Mouse (Mus musculus) heart, adult 9 months (tissue): Measurements from ENCODE around the gene Cep97.
"Not testable (repeated sequence)": the region's sequence is repeated elsewhere in the genome, so short reads cannot be mapped to it uniquely, and the experiment has no call there.

Experiments used
- DNase-seq, 2 experiments: peaks; one replicate each; pipeline ENCODE4 v3.0.0; 2022; ENCODE audit warnings: low spot score in 2 of 2

Cep97 gene

DNA sequence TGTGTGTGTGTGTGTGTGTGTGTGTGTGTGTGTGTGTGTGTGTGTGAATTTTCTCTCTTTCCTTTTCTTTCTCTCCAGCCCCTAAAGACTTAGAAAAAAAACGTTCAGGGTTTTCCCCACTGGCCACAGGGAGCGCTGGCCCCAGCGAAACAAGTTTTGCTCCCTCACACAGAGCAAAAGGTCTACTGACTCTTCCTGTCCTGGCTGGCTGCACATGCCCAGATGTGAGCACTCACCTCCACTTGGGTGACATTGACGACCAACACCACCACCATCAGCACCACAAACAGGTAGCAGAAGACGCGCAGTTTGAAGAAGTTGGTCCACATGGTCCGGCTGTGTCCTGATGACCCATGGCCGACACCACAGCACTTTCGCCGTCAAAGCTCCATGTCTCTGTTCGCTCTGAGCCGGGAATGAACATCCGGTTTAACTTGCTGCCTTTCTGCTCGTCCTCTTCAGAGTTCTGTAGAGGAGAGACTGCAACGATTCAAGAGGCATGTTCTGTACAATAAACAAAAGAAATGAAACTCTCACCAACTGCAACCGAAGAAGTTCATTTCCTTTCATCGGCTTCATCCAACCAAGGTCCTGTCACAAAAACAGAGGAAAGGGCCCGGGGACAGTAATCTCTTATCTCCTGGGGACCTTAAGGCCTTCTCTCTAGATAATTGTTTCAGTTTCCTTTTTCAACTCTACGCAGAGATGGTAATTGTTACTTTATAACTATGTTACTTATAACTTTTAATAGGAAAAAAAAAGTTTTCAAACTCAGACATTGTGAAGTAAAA is 44.1 kb downstream of the Cep97 start:
- no peak for DNase-seq

DNA sequence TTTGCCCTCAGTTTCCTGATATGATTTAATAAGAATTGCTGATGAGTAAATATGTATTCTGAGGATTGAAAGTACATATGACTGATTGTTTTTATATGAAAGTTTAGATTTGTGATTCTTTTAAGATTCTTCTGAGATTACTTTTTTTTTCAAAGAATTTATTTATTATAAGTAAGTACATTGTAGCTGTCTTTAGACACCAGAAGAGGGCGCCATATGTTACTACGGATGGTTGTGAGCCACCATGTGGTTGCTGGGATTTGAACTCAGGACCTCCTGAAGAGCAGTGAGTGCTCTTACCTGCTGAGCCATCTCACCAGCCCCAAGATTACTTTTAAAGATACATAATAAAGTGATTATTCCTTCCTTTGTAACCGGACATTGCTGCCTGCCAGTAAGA is 45.2 kb downstream of the Cep97 start:
- no peak for DNase-seq

DNA sequence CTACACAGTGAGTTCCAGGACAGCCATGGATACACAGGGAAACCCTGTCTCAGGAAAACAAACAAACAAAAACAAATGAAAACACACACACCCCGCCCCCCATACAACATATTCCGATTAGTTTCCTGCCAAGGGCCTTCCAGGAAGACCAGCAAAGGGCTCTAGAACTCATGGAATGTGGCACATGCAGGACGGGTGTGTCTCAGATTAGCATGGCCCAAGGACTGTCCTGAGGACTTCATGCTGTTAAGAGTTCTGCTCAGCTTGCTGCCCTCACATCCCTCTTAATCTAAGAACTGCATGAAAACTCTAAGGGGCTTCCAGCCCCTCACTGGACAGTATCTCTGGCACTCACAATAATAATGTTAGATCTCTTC is 46.1 kb downstream of the Cep97 start:
- DNase-seq, result no peak

DNA sequence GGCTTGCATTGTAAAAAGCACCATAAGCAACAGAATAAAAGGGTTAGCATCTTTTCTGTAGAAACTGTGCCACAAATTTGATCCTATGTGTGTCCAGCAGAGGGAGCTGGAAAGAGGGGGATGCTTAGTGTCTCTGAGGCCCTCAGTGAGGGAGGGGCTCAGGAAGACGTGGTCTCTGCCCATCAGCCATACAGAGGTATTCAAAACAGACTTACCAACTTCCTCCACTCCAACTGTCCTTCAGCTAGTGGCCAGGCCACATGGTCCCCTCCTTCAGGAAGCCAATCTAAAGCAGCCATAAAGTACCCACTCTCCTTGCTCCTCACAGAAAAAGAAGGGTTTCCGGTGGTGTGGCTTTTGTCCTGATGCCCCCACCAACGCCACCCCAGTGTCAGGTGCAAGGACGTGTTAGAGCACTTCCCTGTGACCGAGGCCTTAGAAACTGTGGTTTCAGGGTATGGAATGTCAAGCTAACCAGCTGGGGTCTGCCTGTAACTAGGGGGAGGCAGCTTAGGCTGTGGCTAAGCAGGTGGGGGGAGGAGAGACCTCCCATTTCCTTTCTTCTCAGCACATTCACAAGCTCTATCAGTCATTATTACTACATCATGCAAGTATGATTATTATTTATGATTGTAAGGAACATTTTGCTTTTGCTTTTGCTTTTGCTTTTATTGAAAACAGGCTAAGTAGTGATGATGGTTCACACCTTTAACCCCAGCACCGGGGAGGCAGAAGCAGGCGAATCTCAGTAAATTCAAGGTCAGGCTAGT is 46.7 kb downstream of the Cep97 start:
- DNase-seq, result no peak

DNA sequence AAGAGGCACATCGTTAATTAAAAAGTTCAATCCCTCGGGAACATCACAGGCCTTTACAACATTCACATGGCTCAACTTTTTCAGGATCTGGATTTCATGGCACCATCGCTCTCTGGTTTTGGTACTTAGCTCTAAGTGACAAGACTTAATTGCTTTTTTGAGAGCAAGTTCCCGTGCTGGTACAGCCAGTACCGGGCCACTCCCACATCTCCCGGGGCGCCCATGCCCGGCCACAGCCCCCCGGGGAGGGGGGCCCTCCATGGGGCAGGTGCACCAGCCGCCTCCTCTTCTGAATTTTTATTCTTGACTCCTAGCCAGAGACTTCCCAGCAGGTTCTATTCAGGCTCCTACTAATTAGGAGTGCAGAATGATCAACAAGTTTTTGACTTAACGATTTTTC is 50.4 kb downstream of the Cep97 start:
- DNase-seq, result no peak

DNA sequence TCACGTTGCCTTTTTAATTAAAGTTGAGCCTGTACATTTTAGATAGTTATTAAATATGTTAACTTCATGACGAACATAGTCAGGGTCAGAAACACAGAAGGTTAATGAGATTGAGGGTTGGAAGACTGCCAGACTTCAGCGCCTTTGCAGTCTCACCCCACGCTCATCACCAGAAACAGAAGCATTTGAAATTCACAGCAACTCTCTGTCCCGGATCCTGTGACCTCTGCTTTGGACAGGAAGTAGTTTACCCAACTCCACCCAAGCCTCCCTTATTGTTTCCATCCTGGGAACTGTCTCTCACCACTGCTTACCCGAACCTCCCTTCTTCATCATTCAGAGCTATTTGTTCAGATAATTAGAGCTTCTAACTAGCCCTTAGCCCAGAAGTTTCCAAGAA is 58.6 kb downstream of the Cep97 start:
- DNase-seq, result no peak

DNA sequence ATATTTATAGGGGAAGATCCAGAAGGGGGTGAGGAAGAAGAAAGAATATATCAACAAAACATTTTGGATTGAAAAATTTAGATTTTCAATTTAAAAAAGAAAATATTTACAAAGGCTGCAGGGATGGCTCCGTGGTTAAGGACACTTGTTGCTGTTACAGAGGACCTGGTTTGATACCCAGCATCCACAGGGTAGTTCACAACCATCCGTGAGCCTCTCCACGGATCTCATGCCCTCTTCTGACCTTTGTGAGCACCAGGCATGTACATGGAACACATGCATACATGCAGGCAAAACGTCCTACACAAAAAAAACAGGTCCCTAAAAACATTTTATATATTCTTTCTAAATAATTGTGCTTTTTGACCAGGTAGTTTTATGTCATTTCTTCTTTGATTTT is 70.8 kb downstream of the Cep97 start:
- DNase-seq, result no peak

DNA sequence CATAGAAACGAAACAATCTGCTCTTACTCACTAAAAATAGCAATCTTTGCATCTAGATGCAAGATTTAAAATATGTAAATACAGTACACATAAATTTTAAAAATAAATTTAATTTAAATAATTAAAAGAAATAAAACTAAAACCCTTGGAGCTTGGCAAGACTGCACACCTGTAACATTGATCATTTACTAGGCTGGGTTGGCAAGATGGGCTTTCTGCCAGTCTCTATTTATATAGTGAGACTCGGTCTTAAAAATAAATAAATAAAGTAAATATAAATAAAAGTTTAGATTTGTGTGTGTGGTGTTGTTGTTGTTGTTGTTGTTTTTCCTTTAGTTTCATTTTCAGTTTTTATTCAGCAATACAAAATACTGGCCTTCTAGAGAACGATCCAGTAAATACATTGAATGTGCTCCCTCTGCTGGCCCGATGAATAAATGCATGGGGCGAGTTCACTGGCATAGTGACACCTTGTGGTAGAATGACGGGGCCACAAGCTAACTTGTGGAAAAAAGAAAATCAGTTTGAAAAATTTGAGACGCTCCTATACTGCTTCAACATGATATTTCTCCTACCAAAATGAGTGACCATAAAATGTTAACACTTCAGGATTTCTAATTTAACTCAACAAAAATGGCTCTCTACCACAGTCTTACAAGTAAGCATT is 71.4 kb downstream of the Cep97 start:
- DNase-seq, result peak; percentile 55 to 62

DNA sequence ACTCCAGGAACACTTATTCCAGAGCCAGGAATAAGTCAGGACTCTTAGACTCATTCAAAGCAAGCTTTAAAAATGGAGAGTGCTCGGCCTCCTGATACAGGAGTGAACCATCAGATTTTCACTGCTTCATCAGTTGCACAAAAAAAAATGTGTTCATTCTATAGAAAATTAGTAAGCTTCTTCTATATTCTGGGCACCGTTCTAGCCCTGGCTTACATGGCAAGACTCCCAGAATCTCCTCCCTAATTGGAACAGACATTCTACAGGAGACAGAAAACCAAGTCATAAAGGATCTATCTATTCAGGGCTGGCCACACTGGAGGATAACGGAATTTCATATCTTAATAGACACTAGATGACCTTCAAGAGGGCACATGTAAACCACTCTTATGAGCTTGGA is 73.6 kb downstream of the Cep97 start:
- DNase-seq, result no peak

DNA sequence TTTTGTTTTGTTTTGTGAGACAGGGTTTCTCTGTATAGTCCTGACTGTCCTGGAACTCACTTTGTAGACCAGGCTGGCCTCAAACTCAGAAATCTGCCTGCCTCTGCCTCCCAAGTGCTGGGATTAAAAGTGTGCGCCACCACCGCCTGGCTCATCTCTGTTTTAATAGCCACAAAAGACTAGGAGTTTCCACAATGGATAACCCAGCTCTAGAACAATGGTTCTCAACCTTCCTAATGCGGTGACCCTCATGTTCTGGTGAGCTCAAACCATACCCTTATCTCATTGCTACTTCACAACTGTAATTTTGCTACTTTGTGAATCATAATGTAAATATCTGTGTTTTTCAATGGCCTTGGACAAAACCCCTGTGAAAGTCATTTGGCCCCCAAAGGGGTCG is 75.2 kb downstream of the Cep97 start:
- DNase-seq, result not testable (repeated sequence)

DNA sequence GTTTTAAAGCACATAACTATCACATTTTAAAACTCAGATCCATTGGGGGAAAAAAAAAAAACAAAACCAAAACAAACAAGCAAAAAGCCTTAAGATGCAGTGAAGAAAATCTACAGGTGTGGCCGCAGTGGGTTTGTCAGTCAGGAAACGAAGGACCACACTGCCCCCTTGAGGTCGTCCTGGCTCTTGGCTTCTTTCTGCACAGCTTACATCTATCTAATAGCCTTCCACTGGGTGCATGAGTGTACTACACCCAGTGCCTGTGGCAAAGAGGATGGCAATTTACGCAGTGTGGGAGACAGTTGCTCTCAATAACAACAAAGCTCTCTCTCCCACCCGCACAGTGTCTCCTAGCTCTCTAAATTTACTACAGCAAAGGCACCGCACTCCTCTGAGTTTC is 76.2 kb downstream of the Cep97 start:
- peak in 1 of 2 experiments; percentile 36 for DNase-seq

DNA sequence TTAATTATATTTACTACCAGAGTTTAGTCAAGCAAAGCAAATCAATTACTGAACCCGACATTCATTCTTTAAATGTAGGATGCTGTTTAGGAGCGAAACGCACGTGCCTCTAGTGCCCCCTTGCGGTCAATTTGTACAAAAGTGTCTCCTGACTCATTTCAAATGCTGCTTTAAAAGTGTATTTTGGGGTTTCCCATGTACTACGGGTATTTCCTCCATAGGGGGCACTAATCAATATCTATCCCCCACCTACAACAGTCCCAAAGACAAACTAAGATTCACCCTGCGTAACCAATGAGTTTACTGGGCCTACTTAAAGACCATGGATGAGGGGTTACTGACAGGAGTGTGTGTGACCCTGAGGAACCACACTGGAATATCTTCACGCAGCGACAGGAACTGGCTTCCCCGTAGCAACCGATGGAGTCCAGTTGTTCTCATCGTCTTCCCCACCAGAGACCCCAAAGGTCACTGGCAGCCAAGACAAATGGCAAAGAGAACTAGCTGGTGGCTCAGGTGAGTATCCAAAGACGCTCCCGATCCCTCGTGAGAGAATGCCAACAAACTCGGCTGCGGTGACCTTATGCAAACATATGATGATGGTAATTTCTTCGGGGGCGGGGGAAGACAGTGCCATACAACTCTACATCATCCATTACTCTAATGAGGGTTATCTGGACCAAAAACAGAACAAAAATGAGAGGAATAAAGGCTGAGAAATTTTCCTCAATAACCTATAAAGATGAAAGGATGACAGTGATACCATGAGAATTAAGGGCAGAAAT is 81.5 kb downstream of the Cep97 start:
- peak; percentile 25 to 58 for DNase-seq

DNA sequence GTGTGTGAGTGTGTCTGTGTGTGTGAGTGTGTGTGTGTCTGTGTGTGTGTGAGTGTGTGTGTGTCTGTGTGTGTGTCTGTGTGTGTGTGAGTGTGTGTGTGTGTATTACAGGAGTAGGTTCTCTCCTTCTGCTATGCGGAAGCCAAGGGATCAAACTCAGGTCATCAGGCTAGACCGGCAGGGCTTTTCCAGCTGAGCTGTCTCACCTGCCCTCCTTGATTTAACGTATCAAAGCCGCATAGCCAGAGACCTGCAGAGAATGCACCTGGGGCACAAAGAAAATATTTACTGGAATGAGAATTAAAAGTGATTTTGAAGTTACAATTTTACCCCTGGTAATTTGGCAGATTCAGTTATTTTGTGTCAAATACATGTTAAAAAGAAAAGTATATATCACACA is 82.1 kb downstream of the Cep97 start:
- no peak for DNase-seq

DNA sequence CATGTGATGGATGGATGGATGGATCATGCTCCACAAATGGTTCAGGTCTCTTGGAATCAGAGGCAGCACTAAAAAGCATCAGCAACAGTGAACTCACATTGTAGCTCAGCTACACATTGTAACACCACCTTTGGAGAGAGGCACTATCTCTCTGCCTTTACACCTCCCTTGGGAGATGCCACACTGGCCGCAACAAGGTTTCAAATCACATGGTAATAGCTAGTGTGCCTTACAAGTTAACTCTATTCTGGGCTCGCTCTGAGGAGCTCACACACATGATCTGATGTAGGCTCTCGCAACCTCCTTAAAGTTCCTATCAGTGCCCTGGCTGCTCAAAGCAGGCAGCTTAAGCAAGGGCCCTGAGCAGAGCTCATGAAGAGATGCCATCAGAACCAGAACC is 84.2 kb downstream of the Cep97 start:
- no peak for DNase-seq
